Mouse (Mus musculus) ES-E14 (cell line): ENCODE measurements around the gene Nid1.

Experiments used
- CHD2 ChIP-seq: IDR thresholded peaks from 2 replicates; pipeline ENCODE4 v1.6.1; 2014; ENCODE audit warnings: mild to moderate bottlenecking, low read depth, low read length, inconsistent platforms
- HCFC1 ChIP-seq: IDR thresholded peaks from 2 replicates; pipeline ENCODE4 v1.6.1; 2012; ENCODE audit warnings: low read length, inconsistent platforms, borderline replicate concordance; ENCODE audit not compliant: insufficient read depth
- MAFK ChIP-seq: IDR thresholded peaks from 2 replicates; pipeline ENCODE4 v1.6.1; 2014; ENCODE audit warnings: mild to moderate bottlenecking, low read depth, low read length, inconsistent platforms; ENCODE audit not compliant: insufficient read depth
- ZC3H11A ChIP-seq: IDR thresholded peaks from 2 replicates; pipeline ENCODE4 v1.6.1; 2012; ENCODE audit warnings: low read depth, mild to moderate bottlenecking, inconsistent platforms, low read length, borderline replicate concordance
- ZNF384 ChIP-seq: IDR thresholded peaks from 2 replicates; pipeline ENCODE4 v1.6.1; 2012; ENCODE audit warnings: low read depth, low read length, inconsistent platforms

GRCm38 (mm10) chr13:13548431-13549190 lies 111.3 kb downstream of the Nid1 start:
- TF ChIP-seq ZC3H11A = no peak
- no peak for TF ChIP-seq ZNF384
- no peak for TF ChIP-seq HCFC1
- no peak for TF ChIP-seq MAFK
- TF ChIP-seq CHD2 = no peak
